Mouse (Mus musculus) Muller cell, postnatal 12 days (primary cell): ENCODE data around the gene Cmya5.

ENCODE experiments used
- DNase-seq: peaks from one replicate; pipeline ENCODE4 v3.0.0-alpha.2; 2015; ENCODE audit errors: inconsistent ontology term

Cmya5 gene

GRCm38 (mm10) chr13:92992823-92993222 lies 151.7 kb downstream of the Cmya5 start:
- DNase-seq: no peak
